Mouse (Mus musculus) cerebellum, adult 18-20 months (tissue): ENCODE measurements at regions not wholly inside any gene's neighbourhood (a gene's known extent, or its start where the extent isn't known, plus 50 kb on each side); places are given as distances from the start of the nearest gene placed in this dataset.

Experiments
- DNase-seq, 2 experiments: peaks; one replicate each; pipeline ENCODE4 v3.0.0; 2021

- DNase-seq: peak; percentile 69 to 78
Measured at GRCm38 (mm10) chr6:94413987-94414360, 86.2 kb upstream of the Slc25a26 start.

GRCm38 (mm10) chr6:94413297-94413986 is 86.7 kb upstream of the Slc25a26 start:
- peak; percentile 57 to 65 for DNase-seq

- no peak for DNase-seq
Measured at GRCm38 (mm10) chr6:94412341-94412740, 87.8 kb upstream of the Slc25a26 start.

GRCm38 (mm10) chr6:94410480-94410879 is 89.7 kb upstream of the Slc25a26 start:
- peak in 1 of 2 experiments; percentile 30 for DNase-seq

GRCm38 (mm10) chr6:94408996-94409395 is 91.1 kb upstream of the Slc25a26 start:
- DNase-seq: peak; percentile 67 to 75

GRCm38 (mm10) chr6:94407751-94408150 is 92.4 kb upstream of the Slc25a26 start:
- DNase-seq: no peak

GRCm38 (mm10) chr6:94405371-94406076 is 94.6 kb upstream of the Slc25a26 start:
- no peak for DNase-seq

- peak; percentile 49 to 57 for DNase-seq
Measured at GRCm38 (mm10) chr6:94401617-94402481, 98.3 kb upstream of the Slc25a26 start.

GRCm38 (mm10) chr6:94401061-94401591 is 99.0 kb upstream of the Slc25a26 start:
- peak; percentile 51 to 60 for DNase-seq

GRCm38 (mm10) chr6:94400471-94401051 is 99.6 kb upstream of the Slc25a26 start:
- peak; percentile 58 to 59 for DNase-seq

- DNase-seq: no peak
Measured at GRCm38 (mm10) chr6:94391134-94391533, 107.4 kb upstream of the Magi1 start.

- no peak for DNase-seq
Measured at GRCm38 (mm10) chr6:94390403-94390802, 106.7 kb upstream of the Magi1 start.

- no peak for DNase-seq
Measured at GRCm38 (mm10) chr6:94389716-94390115, 106.0 kb upstream of the Magi1 start.

GRCm38 (mm10) chr6:94387648-94388047 is 103.9 kb upstream of the Magi1 start:
- DNase-seq: no peak

- DNase-seq: no peak
Measured at GRCm38 (mm10) chr6:94385531-94385930, 101.8 kb upstream of the Magi1 start.

- DNase-seq: no peak
Measured at GRCm38 (mm10) chr6:94369991-94370390, 86.3 kb upstream of the Magi1 start.

- no peak for DNase-seq
Measured at GRCm38 (mm10) chr6:94363951-94364350, 80.2 kb upstream of the Magi1 start.

- no peak for DNase-seq
Measured at GRCm38 (mm10) chr6:94362626-94363025, 78.9 kb upstream of the Magi1 start.

GRCm38 (mm10) chr6:94357568-94357967 is 73.9 kb upstream of the Magi1 start:
- DNase-seq: no peak

- DNase-seq: no peak
Measured at GRCm38 (mm10) chr6:94354451-94355095, 70.9 kb upstream of the Magi1 start.

- peak; percentile 48 to 63 for DNase-seq
Measured at GRCm38 (mm10) chr6:94344296-94344695, 60.6 kb upstream of the Magi1 start.

- DNase-seq: no peak
Measured at GRCm38 (mm10) chr6:94340546-94340945, 56.8 kb upstream of the Magi1 start.
